Mouse (Mus musculus) spleen, adult 2 months (tissue): ENCODE data around the gene Ppef2.

Experiments
- CTCF ChIP-seq: fragments of 200-500 bp; IDR thresholded peaks from 2 replicates; pipeline ENCODE4 v1.5.1; 2011; ENCODE audit warnings: mild to moderate bottlenecking, inconsistent platforms; ENCODE audit not compliant: insufficient read depth, insufficient read length, insufficient replicate concordance; ENCODE audit errors: extremely low read depth
- POLR2A ChIP-seq: fragments of 200-500 bp; IDR thresholded peaks from 2 replicates; pipeline ENCODE4 v1.6.1; 2011; ENCODE audit warnings: low read depth, low read length, inconsistent platforms

GRCm38 (mm10) chr5:92188881-92189483, 67.1 kb downstream of the Ppef2 start:
- TF ChIP-seq CTCF: no peak
- TF ChIP-seq POLR2A: no peak
